Mouse (Mus musculus) stomach, postnatal 0 days (tissue): ENCODE measurements around the gene Ddrgk1. TPM values are rescaled to one million over a fixed set of nuclear protein-coding genes. Genes with fewer than 3 reads are reported as not detected.
A peak's percentile ranks its signal among the peaks of the same experiment; 100 is the strongest.

Experiments used
- ATAC-seq: fragments of 200-750 bp; cut with Nextera tagmentation; 2 replicates; pipeline ENCODE4 v1.8.0; 2017; ENCODE audit not compliant: low FRiP score, low TSS enrichment
- DNase-seq: peaks from one replicate; pipeline ENCODE4 v3.0.0-alpha.2; 2016; ENCODE audit warnings: low spot score
- H3K27ac ChIP-seq: fragments of 300-500 bp; sonication (generic); replicated peaks from 2 replicates; pipeline ENCODE4 v1.5.1; 2014; ENCODE audit warnings: mild to moderate bottlenecking, control low read depth
- H3K27me3 ChIP-seq: fragments of 300-500 bp; sonication (generic); 2 replicates; pipeline ENCODE4 v1.6.1; 2014; ENCODE audit warnings: low read length; ENCODE audit not compliant: control insufficient read depth, insufficient read depth
- H3K36me3 ChIP-seq: fragments of 300-500 bp; sonication (generic); 2 replicates; pipeline ENCODE4 v1.6.1; 2014; ENCODE audit warnings: low read length, mixed read lengths; ENCODE audit not compliant: control insufficient read depth, insufficient read depth
- H3K4me1 ChIP-seq: fragments of 300-500 bp; sonication (generic); replicated peaks from 2 replicates; pipeline ENCODE4 v1.6.1; 2014; ENCODE audit warnings: antibody characterized with exemption; ENCODE audit not compliant: control insufficient read depth, insufficient read depth
- H3K4me2 ChIP-seq: fragments of 300-500 bp; sonication (generic); replicated peaks from 2 replicates; pipeline ENCODE4 v1.6.1; 2014; ENCODE audit warnings: low read depth, mild to moderate bottlenecking, control low read depth, moderate library complexity
- H3K4me3 ChIP-seq: fragments of 300-500 bp; sonication (generic); 2 replicates; pipeline ENCODE4 v1.5.1; 2014; ENCODE audit warnings: low read depth, low read length, control low read depth
- H3K9ac ChIP-seq: fragments of 300-500 bp; sonication (generic); 2 replicates; pipeline ENCODE4 v1.6.1; 2014; ENCODE audit warnings: mild to moderate bottlenecking, low read length, control low read depth, mixed read lengths
- H3K9me3 ChIP-seq: fragments of 300-500 bp; sonication (generic); 2 replicates; pipeline ENCODE4 v1.6.1; 2016; ENCODE audit warnings: low read length; ENCODE audit not compliant: control insufficient read depth
- CTCF ChIP-seq: IDR thresholded peaks from 2 replicates; pipeline ENCODE4 v1.5.1; 2016; ENCODE audit warnings: antibody characterized with exemption, low read depth, mild to moderate bottlenecking, moderate library complexity
- EP300 ChIP-seq: optimal IDR thresholded peaks from 2 replicates; pipeline ENCODE3; 2016; ENCODE audit warnings: antibody characterized with exemption
- WGBS: fragments of 180-500 bp; shearing (Covaris S2); extraction: QIAGEN DNeasy Blood & Tissue Kit; methylation state at CpG from one replicate; pipeline ENCODE4 v1.1.7; 2014; 5-methylcytosine and 5-hydroxymethylcytosine counted together
- polyA plus RNA-seq: library from polyadenylated mRNA; unstranded; fragments of >200 nt; fragmentation: Nextera tagmentation; extraction: Ambion mirVana; gene quantifications from 2 replicates; pipeline ENCODE4 v1.2.1, GENCODE M21; 2015

The Ddrgk1 gene
- polyA plus RNA-seq, 1 experiment from 2014 or later: 85.0 TPM

GRCm38 (mm10) chr2:130645198-130645597 lies 19.3 kb downstream of the Ddrgk1 start:
- TF ChIP-seq CTCF (no peak), EP300 (no peak)
- Histone ChIP-seq H3K27me3 (no peaks in the 10 kb centered on the region), H3K9me3 (no peaks in the 10 kb centered on the region), H3K4me3 (no peak overlapping the region), H3K4me2 (no peak overlapping the region), H3K36me3 (no peaks in the 10 kb centered on the region), H3K27ac (no peak overlapping the region), H3K4me1 (no peaks in the 10 kb centered on the region), H3K9ac (no peak overlapping the region)
- ATAC-seq: no peak
- 79% methylated on average over 4 of the region's 4 CpGs for WGBS
- no peak for DNase-seq

DNA sequence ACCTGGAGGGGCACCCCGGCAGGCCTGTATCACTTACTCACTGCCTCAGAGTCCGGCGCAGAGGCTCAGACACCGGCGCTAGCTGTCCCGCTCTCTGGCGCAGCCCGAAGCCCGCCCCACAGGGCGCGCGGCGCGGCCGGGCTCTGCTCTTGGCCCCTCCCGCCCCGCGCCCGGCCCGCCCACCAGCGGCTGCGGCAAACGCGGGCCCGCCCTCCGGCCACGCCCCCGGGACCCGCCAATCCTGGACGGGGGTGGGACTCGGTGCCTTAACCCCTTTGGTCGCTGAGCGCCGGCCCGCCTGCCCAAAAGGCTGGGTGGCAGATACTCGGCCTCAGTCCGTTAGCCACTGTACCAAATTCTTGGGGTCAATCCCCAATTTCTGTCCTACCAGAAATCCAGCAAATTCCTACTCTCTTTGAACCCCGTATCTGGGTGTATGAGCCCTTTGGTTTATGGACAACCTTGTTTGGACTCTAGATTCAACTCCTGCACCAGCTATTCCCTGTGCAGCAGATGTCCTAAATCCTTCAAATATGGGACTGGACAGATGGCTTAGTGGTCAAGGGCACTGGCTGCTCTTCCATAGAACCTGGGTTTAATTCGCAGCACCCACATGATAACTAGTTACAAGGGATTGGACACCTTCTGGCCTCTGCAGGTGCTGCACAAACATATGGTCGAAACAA lies 21.6 kb downstream of the Ddrgk1 start, which contains the start of gene Lzts3:
Lzts3 (minus strand) TSS at position 120 of the 686 bp plus-strand sequence.
- WGBS: 6% methylated on average over 18 of the region's 40 CpGs
- H3K9ac ChIP-seq: peak within 1 kb of the TSS; percentile 68

GRCm38 (mm10) chr2:130642197-130642660 lies 22.2 kb downstream of the Ddrgk1 start:
- Histone ChIP-seq H3K4me1 (no peaks in the 10 kb centered on the region), H3K9me3 (no peaks in the 10 kb centered on the region), H3K36me3 (no peaks in the 10 kb centered on the region), H3K4me3 (peak overlapping the region; percentile 67), H3K4me2 (peak overlapping the region; percentile 97), H3K27ac (peak overlapping the region; percentile 30; the same call in 1 of the 2 replicates), H3K9ac (peak overlapping the region; percentile 68), H3K27me3 (no peaks in the 10 kb centered on the region)
- WGBS: under 1% methylated on average over 16 of the region's 27 CpGs
- DNase-seq: no peak
- ATAC-seq: no peak; the same call in 1 of the 2 replicates
- TF ChIP-seq CTCF (no peak), EP300 (no peak)

More for the DNA sequence above, 21.6 kb downstream of the Ddrgk1 start, which contains the start of gene Lzts3:
- Histone ChIP-seq H3K36me3 (no peaks in the 10 kb centered on the region), H3K27ac (peak within 1 kb of the TSS; percentile 30; the same call in 1 of the 2 replicates), H3K4me1 (no peaks in the 10 kb centered on the region), H3K27me3 (no peaks in the 10 kb centered on the region), H3K4me3 (peak within 1 kb of the TSS; percentile 67), H3K4me2 (peak within 1 kb of the TSS; percentile 97), H3K9me3 (no peaks in the 10 kb centered on the region)
- peak; percentile 96 for DNase-seq
- ATAC-seq: peak; percentile 88
- TF ChIP-seq EP300: no peak
- TF ChIP-seq CTCF: no peak

- H3K4me3 ChIP-seq: no peak overlapping the region
- TF ChIP-seq EP300 (no peak), CTCF (no peak)
- ATAC-seq (no peak), DNase-seq (no peak)
- H3K27me3 ChIP-seq: no peaks in the 10 kb centered on the region
- no peaks in the 10 kb centered on the region for H3K4me1 ChIP-seq
- no peaks in the 10 kb centered on the region for H3K9me3 ChIP-seq
- no peaks in the 10 kb centered on the region; the same call in 1 of the 2 replicates for H3K36me3 ChIP-seq
- WGBS: 56% methylated on average over 6 of the region's 6 CpGs
- H3K27ac ChIP-seq: no peak overlapping the region; the same call in 1 of the 2 replicates
- 0 out of 2 replicates have a peak overlapping the region, but pooled peaks have one; percentile 23 for H3K9ac ChIP-seq
- no peak overlapping the region for H3K4me2 ChIP-seq
Observed at GRCm38 (mm10) chr2:130641351-130642025, 23.0 kb downstream of the Ddrgk1 start.

- peak; percentile 47 for DNase-seq
- H3K27me3 ChIP-seq: no peaks in the 10 kb centered on the region
- no peaks in the 10 kb centered on the region for H3K9me3 ChIP-seq
- WGBS: 76% methylated on average over 6 of the region's 6 CpGs
- no peak overlapping the region for H3K4me3 ChIP-seq
- H3K36me3 ChIP-seq: no peaks in the 10 kb centered on the region; the same call in 1 of the 2 replicates
- no peak for ATAC-seq
- TF ChIP-seq EP300 (no peak), CTCF (no peak)
- H3K4me2 ChIP-seq: no peak overlapping the region
- H3K4me1 ChIP-seq: 0 out of 2 replicates have a peak, but pooled peaks cover 2% of the 10 kb centered on the region
- H3K9ac ChIP-seq: no peak overlapping the region
- peak overlapping the region; percentile 73; the same call in 1 of the 2 replicates for H3K27ac ChIP-seq
Observed at GRCm38 (mm10) chr2:130639276-130639675, 25.2 kb downstream of the Ddrgk1 start.
